Mouse (Mus musculus) heart, postnatal 0 days (tissue): ENCODE measurements around the gene Sumf1. TPM values are rescaled to one million over a fixed set of nuclear protein-coding genes. Genes with fewer than 3 reads are reported as not detected.

Source experiments
- ATAC-seq: fragments of 200-750 bp; cut with Nextera tagmentation; 2 replicates; pipeline ENCODE4 v1.8.0; 2017; ENCODE audit warnings: low read depth, moderate number of reproducible peaks, moderate library complexity; ENCODE audit not compliant: insufficient read depth
- DNase-seq: peaks from one replicate; pipeline ENCODE4 v3.0.0-alpha.2; 2016; ENCODE audit warnings: low spot score
- H3K27ac ChIP-seq: fragments of 300-500 bp; sonication (generic); 2 replicates; pipeline ENCODE4 v1.5.1; 2014; ENCODE audit warnings: low read depth, mild to moderate bottlenecking
- H3K27me3 ChIP-seq: fragments of 300-500 bp; sonication (generic); 2 replicates; pipeline ENCODE4 v1.6.1; 2014; ENCODE audit warnings: low read length, mixed read lengths; ENCODE audit not compliant: control insufficient read depth, insufficient read depth
- H3K36me3 ChIP-seq: fragments of 300-500 bp; sonication (generic); replicated peaks from 2 replicates; pipeline ENCODE4 v1.6.1; 2014; ENCODE audit warnings: low read length, mixed read lengths; ENCODE audit not compliant: control insufficient read depth, insufficient read depth
- H3K4me1 ChIP-seq: fragments of 300-500 bp; sonication (generic); 2 replicates; pipeline ENCODE4 v1.6.1; 2014; ENCODE audit warnings: antibody characterized with exemption; ENCODE audit not compliant: control insufficient read depth, insufficient read depth
- H3K4me2 ChIP-seq: fragments of 300-500 bp; sonication (generic); 2 replicates; pipeline ENCODE4 v1.6.1; 2014; ENCODE audit warnings: low read depth, mild to moderate bottlenecking, low read length, moderate library complexity
- H3K4me3 ChIP-seq: fragments of 300-500 bp; sonication (generic); 2 replicates; pipeline ENCODE4 v1.5.1; 2014; ENCODE audit warnings: low read depth, low read length
- H3K9ac ChIP-seq: fragments of 300-500 bp; sonication (generic); replicated peaks from 2 replicates; pipeline ENCODE4 v1.6.1; 2014; ENCODE audit warnings: low read depth, low read length, mixed read lengths
- H3K9me3 ChIP-seq: fragments of 300-500 bp; sonication (generic); replicated peaks from 2 replicates; pipeline ENCODE4 v1.6.1; 2016; ENCODE audit warnings: low read length; ENCODE audit not compliant: control insufficient read depth
- CTCF ChIP-seq: IDR thresholded peaks from 2 replicates; pipeline ENCODE4 v1.5.1; 2016; ENCODE audit warnings: antibody characterized with exemption, control low read depth, low read depth
- EP300 ChIP-seq: IDR thresholded peaks from 2 replicates; pipeline ENCODE4 v1.6.1; 2016; ENCODE audit warnings: antibody characterized with exemption, low read depth
- WGBS: fragments of 180-500 bp; shearing (Covaris S2); extraction: QIAGEN DNeasy Blood & Tissue Kit; methylation state at CpG from one replicate; pipeline ENCODE4 v1.1.7; 2014; 5-methylcytosine and 5-hydroxymethylcytosine counted together
- polyA plus RNA-seq: library from polyadenylated mRNA; unstranded; fragments of >200 nt; fragmentation: Nextera tagmentation; extraction: Ambion mirVana; gene quantifications from 2 replicates; pipeline ENCODE4 v1.2.1, GENCODE M21; 2015
- total RNA-seq: library from RNA; depleted of rRNA; stranded (reverse); fragments of >200 nt; gene quantifications from 2 replicates; pipeline ENCODE4 v1.2.3, GENCODE M21; 2014; ENCODE audit warnings: low replicate concordance

Sumf1 gene
- total and polyA plus RNA-seq, 2 experiments from 2014 or later: 19.7 to 29.5 TPM

- ATAC-seq: no peak
Measured at GRCm38 (mm10) chr6:108137031-108137430, 48.4 kb downstream of the Sumf1 start.

GRCm38 (mm10) chr6:108136286-108136685 lies 49.1 kb downstream of the Sumf1 start:
- TF ChIP-seq CTCF (no peak), EP300 (no peak)
- WGBS: 92% methylated on average over 1 of the region's 1 CpGs
- no peak overlapping the region for H3K4me3 ChIP-seq
- H3K4me2 ChIP-seq: no peak overlapping the region
- H3K27me3 ChIP-seq: no peaks in the 10 kb centered on the region
- no peak for DNase-seq
- H3K4me1 ChIP-seq: no peaks in the 10 kb centered on the region
- H3K27ac ChIP-seq: no peak overlapping the region
- H3K9ac ChIP-seq: no peak overlapping the region
- no peak for ATAC-seq
- no peaks in the 10 kb centered on the region for H3K36me3 ChIP-seq
- H3K9me3 ChIP-seq: no peaks in the 10 kb centered on the region

More at GRCm38 (mm10) chr6:108137031-108137430, 48.4 kb downstream of the Sumf1 start:
- WGBS: 76% methylated on average over 5 of the region's 5 CpGs
- Histone ChIP-seq H3K27ac (no peak overlapping the region), H3K27me3 (no peaks in the 10 kb centered on the region), H3K9me3 (no peaks in the 10 kb centered on the region), H3K4me1 (no peaks in the 10 kb centered on the region), H3K36me3 (no peaks in the 10 kb centered on the region), H3K4me2 (no peak overlapping the region), H3K4me3 (no peak overlapping the region), H3K9ac (no peak overlapping the region)
- TF ChIP-seq CTCF (no peak), EP300 (no peak)
- no peak for DNase-seq

GRCm38 (mm10) chr6:108132268-108132935 lies 53.0 kb downstream of the Sumf1 start:
- Histone ChIP-seq H3K4me1 (no peaks in the 10 kb centered on the region), H3K27me3 (no peaks in the 10 kb centered on the region), H3K27ac (no peak overlapping the region), H3K9ac (no peak overlapping the region), H3K4me3 (no peak overlapping the region), H3K9me3 (no peaks in the 10 kb centered on the region), H3K36me3 (no peaks in the 10 kb centered on the region), H3K4me2 (no peak overlapping the region)
- WGBS: 86% methylated on average over 5 of the region's 5 CpGs
- ATAC-seq (no peak), DNase-seq (no peak)
- TF ChIP-seq EP300 (no peak), CTCF (no peak)

- no peak overlapping the region for H3K27ac ChIP-seq
- H3K9me3 ChIP-seq: no peaks in the 10 kb centered on the region
- no peaks in the 10 kb centered on the region for H3K4me1 ChIP-seq
- no peak for TF ChIP-seq EP300
- TF ChIP-seq CTCF: no peak
- H3K9ac ChIP-seq: no peak overlapping the region
- ATAC-seq (no peak), DNase-seq (no peak)
- no peak overlapping the region for H3K4me2 ChIP-seq
- H3K4me3 ChIP-seq: no peak overlapping the region
- H3K36me3 ChIP-seq: no peaks in the 10 kb centered on the region
- WGBS: 71% methylated on average over 5 of the region's 5 CpGs
- H3K27me3 ChIP-seq: no peaks in the 10 kb centered on the region
Measured at GRCm38 (mm10) chr6:108130718-108131117, 54.7 kb downstream of the Sumf1 start.

GRCm38 (mm10) chr6:108126631-108127030 lies 58.8 kb downstream of the Sumf1 start:
- Histone ChIP-seq H3K36me3 (no peaks in the 10 kb centered on the region), H3K4me3 (no peak overlapping the region), H3K4me1 (no peaks in the 10 kb centered on the region), H3K9me3 (no peaks in the 10 kb centered on the region), H3K27me3 (no peaks in the 10 kb centered on the region), H3K27ac (no peak overlapping the region), H3K9ac (no peak overlapping the region), H3K4me2 (no peak overlapping the region)
- TF ChIP-seq EP300 (no peak), CTCF (no peak)
- ATAC-seq (no peak), DNase-seq (no peak)
- 69% methylated on average over 3 of the region's 3 CpGs for WGBS

- Histone ChIP-seq H3K9ac (no peak overlapping the region), H3K4me3 (no peak overlapping the region), H3K4me2 (no peak overlapping the region), H3K4me1 (no peaks in the 10 kb centered on the region), H3K27me3 (no peaks in the 10 kb centered on the region), H3K36me3 (no peaks in the 10 kb centered on the region), H3K9me3 (no peaks in the 10 kb centered on the region), H3K27ac (no peak overlapping the region)
- DNase-seq: no peak
- WGBS: 83% methylated on average over 1 of the region's 1 CpGs
- no peak for TF ChIP-seq CTCF
- no peak for TF ChIP-seq EP300
- ATAC-seq: no peak
Measured at GRCm38 (mm10) chr6:108125474-108125873, 59.9 kb downstream of the Sumf1 start.
